Mouse (Mus musculus): ENCODE results near the gene Abhd17a. TPM values are rescaled to one million over a fixed set of nuclear protein-coding genes. Genes with fewer than 3 reads are reported as not detected.

Gene Abhd17a
- polyA plus RNA-seq, 1 experiment from 2014 or later, result 44.3 TPM

DNA sequence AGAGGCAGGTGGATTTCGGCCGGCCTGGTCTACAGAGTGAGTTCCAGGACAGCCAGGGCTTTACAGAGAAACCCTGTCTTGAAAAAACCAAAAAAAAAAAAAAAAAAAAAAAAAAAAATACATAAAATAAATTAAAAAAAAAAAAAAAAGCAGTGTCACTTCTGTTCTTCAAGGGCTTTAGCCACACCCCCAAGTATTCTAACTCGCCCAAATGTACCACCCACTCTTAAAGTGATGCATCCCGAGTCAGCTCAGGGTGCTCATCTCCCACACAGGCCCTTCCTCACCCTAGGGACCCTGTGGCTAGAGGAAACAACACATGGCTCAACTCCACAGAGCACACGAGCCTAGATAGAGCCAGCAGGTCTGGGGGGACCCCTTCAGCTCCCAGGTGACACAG, 7.1 kb downstream of the Abhd17a start:
- Histone ChIP-seq H3K36me3 (ENCODE audit: control insufficient read depth, insufficient read depth, low read length) (no peaks in the 10 kb centered on the region), H3K4me3 (replicated peaks; ENCODE audit: low read length) (no peak overlapping the region), H3K4me2 (ENCODE audit: low read depth, low read length) (no peak overlapping the region), H3K4me1 (ENCODE audit: control insufficient read depth, insufficient read depth, low read length) (peaks cover 22% of the 10 kb centered on the region), H3K27ac (ENCODE audit: low read length) (no peak overlapping the region), H3K27me3 (ENCODE audit: control insufficient read depth, insufficient read depth, low read length) (no peaks in the 10 kb centered on the region), H3K9me3 (replicated peaks; ENCODE audit: control insufficient read depth, low read length) (no peaks in the 10 kb centered on the region), H3K9ac (ENCODE audit: low read length) (no peak overlapping the region)
- ATAC-seq (ENCODE audit: insufficient read depth, low FRiP score), result no peak
- WGBS, result 85% methylated on average over 5 of the region's 5 CpGs

DNA sequence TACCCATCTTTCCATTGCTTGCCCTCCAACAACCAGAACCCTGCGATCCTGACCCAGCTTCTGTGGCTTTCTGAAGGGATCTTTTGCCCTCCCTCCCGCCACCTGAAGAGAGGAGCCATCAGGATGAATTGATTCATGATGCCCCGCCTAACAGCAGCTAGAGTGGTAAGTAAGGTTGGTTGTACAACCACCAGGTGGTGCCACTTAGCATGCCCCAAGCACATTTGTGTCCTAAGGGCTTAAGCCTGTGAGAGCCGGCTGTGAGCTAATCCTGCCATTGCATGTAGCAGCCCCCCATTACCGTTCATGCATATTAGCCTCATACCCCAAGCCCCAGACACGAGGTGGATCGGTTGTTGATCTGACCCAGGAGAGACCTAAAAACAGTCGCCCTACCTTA, 11.2 kb downstream of the Abhd17a start:
- ATAC-seq (ENCODE audit: insufficient read depth, low FRiP score), result no peak
- Histone ChIP-seq H3K4me3 (replicated peaks; ENCODE audit: low read length) (peak overlapping the region; percentile 91), H3K9me3 (replicated peaks; ENCODE audit: control insufficient read depth, low read length) (no peaks in the 10 kb centered on the region), H3K4me2 (ENCODE audit: low read depth, low read length) (peak overlapping the region; percentile 93), H3K27me3 (ENCODE audit: control insufficient read depth, insufficient read depth, low read length) (no peaks in the 10 kb centered on the region), H3K9ac (ENCODE audit: low read length) (peak overlapping the region; percentile 54; the same call in 1 of the 2 replicates), H3K4me1 (ENCODE audit: control insufficient read depth, insufficient read depth, low read length) (peaks cover 34% of the 10 kb centered on the region), H3K36me3 (ENCODE audit: control insufficient read depth, insufficient read depth, low read length) (no peaks in the 10 kb centered on the region), H3K27ac (ENCODE audit: low read length) (peak overlapping the region; percentile 97)
- 7% methylated on average over 8 of the region's 8 CpGs for WGBS

- Histone ChIP-seq H3K4me3 (replicated peaks; ENCODE audit: low read length) (peak overlapping the region; percentile 91), H3K9me3 (replicated peaks; ENCODE audit: control insufficient read depth, low read length) (no peaks in the 10 kb centered on the region), H3K4me1 (ENCODE audit: control insufficient read depth, insufficient read depth, low read length) (peaks cover 40% of the 10 kb centered on the region), H3K27me3 (ENCODE audit: control insufficient read depth, insufficient read depth, low read length) (no peaks in the 10 kb centered on the region), H3K36me3 (ENCODE audit: control insufficient read depth, insufficient read depth, low read length) (no peaks in the 10 kb centered on the region), H3K4me2 (ENCODE audit: low read depth, low read length) (peak overlapping the region; percentile 93), H3K27ac (ENCODE audit: low read length) (peak overlapping the region; percentile 97), H3K9ac (ENCODE audit: low read length) (peak overlapping the region; percentile 90)
- ATAC-seq (ENCODE audit: insufficient read depth, low FRiP score), result peak; percentile 33; the same call in 1 of the 2 replicates
- under 1% methylated on average over 29 of the region's 29 CpGs for WGBS
These were observed 11.9 kb downstream of the Abhd17a start for GRCm38 (mm10) chr10:80578131-80578750.

DNA sequence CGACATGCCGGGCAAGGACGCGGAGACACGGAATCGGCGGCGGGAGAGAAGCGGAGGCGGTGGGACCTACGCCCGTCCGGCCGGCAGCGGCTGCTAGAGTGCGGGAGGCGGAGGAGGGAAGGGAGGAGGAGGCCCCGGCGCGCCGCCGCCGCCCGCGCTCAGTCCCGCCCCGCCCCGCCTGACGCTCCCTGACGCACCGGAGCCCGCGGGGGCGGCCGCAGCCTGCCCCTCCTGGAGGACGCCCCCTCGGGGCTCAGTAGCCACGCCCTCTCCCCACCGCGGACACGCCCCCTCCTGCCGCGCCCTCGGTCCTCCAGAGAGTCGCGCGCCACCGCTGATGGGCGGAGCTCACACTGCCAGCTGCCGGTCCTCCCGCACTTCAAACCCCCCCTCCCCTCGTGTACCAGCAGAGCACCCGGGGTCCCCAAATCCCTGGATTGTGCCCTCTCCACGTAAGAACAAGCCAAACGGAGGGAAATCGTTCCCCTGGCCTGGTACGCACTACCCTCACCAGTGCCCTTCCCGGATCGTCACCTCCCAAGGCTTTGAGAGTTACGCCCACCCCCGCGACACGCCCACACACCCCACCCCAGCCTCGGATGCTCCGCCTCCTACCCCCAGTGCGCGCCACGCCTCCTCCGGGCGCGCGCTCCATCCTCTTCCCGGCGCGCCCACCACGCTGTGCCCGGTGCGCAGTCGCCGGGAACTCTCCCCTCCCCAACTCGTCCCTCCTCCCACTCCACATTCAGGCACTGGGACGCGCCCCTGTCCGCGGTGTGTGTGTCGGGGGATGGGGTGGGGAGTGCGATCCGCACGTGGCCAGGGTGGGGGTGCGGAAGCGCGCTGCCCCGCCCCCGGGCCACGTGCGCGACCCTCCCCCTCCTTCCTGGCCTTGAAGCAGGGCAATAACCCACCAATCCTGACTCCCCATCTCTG, 12.7 kb downstream of the Abhd17a start, which contains the start of gene Klf16:
Gene Klf16, minus strand, starts transcription at position 127 of the 936 bp plus-strand sequence.
- H3K36me3 ChIP-seq (ENCODE audit: control insufficient read depth, insufficient read depth, low read length), result no peaks in the 10 kb centered on the region
- no peaks in the 10 kb centered on the region for H3K9me3 ChIP-seq (replicated peaks; ENCODE audit: control insufficient read depth, low read length)
- H3K4me1 ChIP-seq (ENCODE audit: control insufficient read depth, insufficient read depth, low read length), result peaks cover 46% of the 10 kb centered on the region
- peak within 1 kb of the TSS; percentile 90 for H3K9ac ChIP-seq (ENCODE audit: low read length)
- peak; percentile 90 for ATAC-seq (ENCODE audit: insufficient read depth, low FRiP score)
- under 1% methylated on average over 73 of the region's 97 CpGs for WGBS
- peak within 1 kb of the TSS; percentile 93 for H3K4me2 ChIP-seq (ENCODE audit: low read depth, low read length)
- H3K27me3 ChIP-seq (ENCODE audit: control insufficient read depth, insufficient read depth, low read length), result no peaks in the 10 kb centered on the region
- H3K4me3 ChIP-seq (replicated peaks; ENCODE audit: low read length), result peak within 1 kb of the TSS; percentile 91
- H3K27ac ChIP-seq (ENCODE audit: low read length), result peak within 1 kb of the TSS; percentile 97

DNA sequence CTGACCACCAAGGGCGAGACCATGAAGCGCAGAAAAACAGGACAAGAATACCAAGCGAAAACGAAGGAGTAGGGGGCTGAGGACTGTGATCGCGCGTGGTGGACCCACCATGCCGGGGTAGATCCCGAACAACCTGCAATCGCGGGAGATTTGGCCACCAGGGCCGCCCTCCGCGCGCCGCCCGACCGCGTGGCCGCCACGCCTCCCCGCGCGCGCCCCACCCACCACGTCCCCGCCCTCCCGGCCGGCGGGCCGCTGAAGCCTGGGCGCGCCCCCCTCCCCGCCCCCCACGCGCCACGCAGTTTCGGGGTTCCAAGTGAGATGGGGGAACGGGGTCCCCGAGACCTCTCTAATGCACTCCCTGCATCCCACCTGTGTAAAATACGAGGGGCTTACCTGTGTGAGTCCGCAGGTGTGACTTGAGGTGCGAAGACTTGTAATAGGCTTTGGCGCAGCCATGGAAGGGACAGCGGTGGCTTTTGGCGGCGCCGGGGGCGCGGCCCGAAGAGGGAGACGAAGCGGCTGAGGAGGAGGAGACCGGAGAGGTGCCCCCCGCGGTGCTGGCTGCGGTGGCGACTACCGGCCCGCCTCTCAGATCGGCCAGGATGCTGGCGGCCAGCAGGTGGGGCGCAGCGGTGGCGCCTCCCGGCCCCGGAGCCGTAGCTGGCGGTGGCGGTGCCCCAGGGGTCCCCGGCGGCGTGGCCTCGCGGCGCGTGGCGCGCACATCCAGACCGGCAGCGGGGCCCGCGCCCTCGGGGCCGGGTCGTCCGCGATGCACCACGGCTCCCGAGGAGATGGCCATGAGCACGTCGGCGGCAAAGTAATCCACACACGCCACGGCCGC, 13.6 kb downstream of the Abhd17a start:
- H3K9ac ChIP-seq (ENCODE audit: low read length), result peak overlapping the region; percentile 90
- H3K4me1 ChIP-seq (ENCODE audit: control insufficient read depth, insufficient read depth, low read length), result peaks cover 55% of the 10 kb centered on the region
- no peak for ATAC-seq (ENCODE audit: insufficient read depth, low FRiP score)
- H3K36me3 ChIP-seq (ENCODE audit: control insufficient read depth, insufficient read depth, low read length), result no peaks in the 10 kb centered on the region
- peak overlapping the region; percentile 77 for H3K27ac ChIP-seq (ENCODE audit: low read length)
- no peaks in the 10 kb centered on the region for H3K9me3 ChIP-seq (replicated peaks; ENCODE audit: control insufficient read depth, low read length)
- WGBS, result under 1% methylated on average over 86 of the region's 96 CpGs
- H3K4me2 ChIP-seq (ENCODE audit: low read depth, low read length), result peak overlapping the region; percentile 93
- no peaks in the 10 kb centered on the region for H3K27me3 ChIP-seq (ENCODE audit: control insufficient read depth, insufficient read depth, low read length)
- peak overlapping the region; percentile 91 for H3K4me3 ChIP-seq (replicated peaks; ENCODE audit: low read length)

GRCm38 (mm10) chr10:80575925-80576324, 14.2 kb downstream of the Abhd17a start:
- H3K9ac ChIP-seq (ENCODE audit: low read length), result peak overlapping the region; percentile 90
- no peaks in the 10 kb centered on the region for H3K27me3 ChIP-seq (ENCODE audit: control insufficient read depth, insufficient read depth, low read length)
- peak overlapping the region; percentile 91 for H3K4me3 ChIP-seq (replicated peaks; ENCODE audit: low read length)
- no peaks in the 10 kb centered on the region for H3K36me3 ChIP-seq (ENCODE audit: control insufficient read depth, insufficient read depth, low read length)
- ATAC-seq (ENCODE audit: insufficient read depth, low FRiP score), result no peak
- 0 out of 2 replicates have a peak overlapping the region, but pooled peaks have one; percentile 77 for H3K27ac ChIP-seq (ENCODE audit: low read length)
- peak overlapping the region; percentile 93 for H3K4me2 ChIP-seq (ENCODE audit: low read depth, low read length)
- no peaks in the 10 kb centered on the region for H3K9me3 ChIP-seq (replicated peaks; ENCODE audit: control insufficient read depth, low read length)
- 12% methylated on average over 17 of the region's 17 CpGs for WGBS
- H3K4me1 ChIP-seq (ENCODE audit: control insufficient read depth, insufficient read depth, low read length), result peaks cover 61% of the 10 kb centered on the region

- Histone ChIP-seq H3K4me1 (ENCODE audit: control insufficient read depth, insufficient read depth, low read length) (peaks cover 71% of the 10 kb centered on the region), H3K36me3 (ENCODE audit: control insufficient read depth, insufficient read depth, low read length) (no peaks in the 10 kb centered on the region), H3K4me3 (replicated peaks; ENCODE audit: low read length) (no peak overlapping the region), H3K9me3 (replicated peaks; ENCODE audit: control insufficient read depth, low read length) (no peaks in the 10 kb centered on the region), H3K4me2 (ENCODE audit: low read depth, low read length) (peak overlapping the region; percentile 93; the same call in 1 of the 2 replicates), H3K27ac (ENCODE audit: low read length) (no peak overlapping the region), H3K9ac (ENCODE audit: low read length) (no peak overlapping the region), H3K27me3 (ENCODE audit: control insufficient read depth, insufficient read depth, low read length) (no peaks in the 10 kb centered on the region)
- 66% methylated on average over 3 of the region's 3 CpGs for WGBS
- ATAC-seq (ENCODE audit: insufficient read depth, low FRiP score), result no peak
These were observed 15.2 kb downstream of the Abhd17a start for GRCm38 (mm10) chr10:80574896-80575295.

DNA sequence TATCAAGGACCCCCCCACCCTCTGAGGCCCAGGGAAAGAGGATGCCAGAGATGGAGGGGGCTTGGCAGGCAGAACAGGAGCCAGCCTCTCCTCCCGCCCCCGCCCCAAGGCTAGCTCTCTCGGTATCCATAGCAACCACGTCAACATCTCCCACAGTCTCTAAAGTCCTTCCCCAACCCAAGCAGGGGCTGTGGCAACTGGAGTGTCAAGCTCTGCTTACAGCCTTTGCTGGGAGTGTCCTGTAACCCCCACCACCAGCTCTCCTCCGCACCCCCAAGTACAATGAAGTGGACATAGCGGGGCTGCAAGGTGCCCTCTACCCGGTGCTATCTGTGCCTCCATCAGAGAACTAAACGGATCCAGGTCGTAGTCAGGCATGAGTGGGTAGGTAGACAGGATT, 16.2 kb downstream of the Abhd17a start:
- no peaks in the 10 kb centered on the region for H3K27me3 ChIP-seq (ENCODE audit: control insufficient read depth, insufficient read depth, low read length)
- no peaks in the 10 kb centered on the region for H3K9me3 ChIP-seq (replicated peaks; ENCODE audit: control insufficient read depth, low read length)
- H3K36me3 ChIP-seq (ENCODE audit: control insufficient read depth, insufficient read depth, low read length), result no peaks in the 10 kb centered on the region
- ATAC-seq (ENCODE audit: insufficient read depth, low FRiP score), result no peak
- H3K4me1 ChIP-seq (ENCODE audit: control insufficient read depth, insufficient read depth, low read length), result peaks cover 75% of the 10 kb centered on the region
- H3K4me3 ChIP-seq (replicated peaks; ENCODE audit: low read length), result no peak overlapping the region
- no peak overlapping the region; the same call in 1 of the 2 replicates for H3K27ac ChIP-seq (ENCODE audit: low read length)
- H3K4me2 ChIP-seq (ENCODE audit: low read depth, low read length), result no peak overlapping the region
- peak overlapping the region; percentile 2; the same call in 1 of the 2 replicates for H3K9ac ChIP-seq (ENCODE audit: low read length)
- 53% methylated on average over 9 of the region's 9 CpGs for WGBS

All from stomach, embryonic 16.5 days (tissue).